Mouse (Mus musculus) layer of hippocampus, postnatal 14 days (tissue): ENCODE measurements around the gene Ly6f. TPM values are rescaled to one million over a fixed set of nuclear protein-coding genes. Genes with fewer than 3 reads are reported as not detected.
"Not testable (repeated sequence)": the region's sequence is repeated elsewhere in the genome, so short reads cannot be mapped to it uniquely, and the experiment has no call there.

ENCODE experiments used
- DNase-seq, 2 experiments: peaks; one replicate each; pipeline ENCODE4 v3.0.0; 2021 to 2022; ENCODE audit warnings: low spot score in 2 of 2, mixed read lengths in 1 of 2
- long read RNA-seq, 2 experiments: library from polyadenylated mRNA; stranded (forward); transcript quantifications; one replicate each; pipeline ENCODE4 v2.0.0; 2021
- total RNA-seq, 2 experiments: library from RNA; stranded (reverse); gene quantifications; 2 replicates each; pipeline ENCODE4 v1.2.3; 2021

The Ly6f gene
- not detected for total RNA-seq
- long read RNA-seq, experiment 1 = 0 reads
- long read RNA-seq, experiment 2 = 0 reads

DNA sequence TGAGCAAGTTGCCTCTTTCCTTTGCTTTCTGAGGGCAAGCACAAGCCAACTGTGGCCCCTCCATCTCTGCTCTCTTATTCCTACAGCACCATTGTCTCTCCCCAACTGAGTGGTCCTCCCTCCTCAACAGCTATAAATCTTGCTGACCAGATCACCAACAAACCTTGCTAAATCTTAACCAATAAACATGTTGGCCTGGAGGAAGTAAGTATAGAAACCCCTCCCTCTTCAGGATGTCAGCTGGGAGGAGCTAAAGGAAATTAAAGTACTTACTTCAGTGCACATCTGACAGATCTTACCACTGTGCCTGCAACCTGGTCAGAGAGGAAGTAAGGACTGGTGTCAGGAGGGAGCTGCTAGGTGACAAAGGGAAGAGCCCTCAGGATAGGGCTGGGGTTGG is at the start of gene Ly6f:
Gene Ly6f, plus strand, starts transcription at position 301 of the 400 bp plus-strand sequence.
- DNase-seq = no peak

GRCm38 (mm10) chr15:75221942-75222341 is 46.3 kb upstream of the Ly6f start:
- DNase-seq = no peak

- no peak for DNase-seq
These were observed 30.4 kb upstream of the Ly6f start for GRCm38 (mm10) chr15:75237736-75238288.

DNA sequence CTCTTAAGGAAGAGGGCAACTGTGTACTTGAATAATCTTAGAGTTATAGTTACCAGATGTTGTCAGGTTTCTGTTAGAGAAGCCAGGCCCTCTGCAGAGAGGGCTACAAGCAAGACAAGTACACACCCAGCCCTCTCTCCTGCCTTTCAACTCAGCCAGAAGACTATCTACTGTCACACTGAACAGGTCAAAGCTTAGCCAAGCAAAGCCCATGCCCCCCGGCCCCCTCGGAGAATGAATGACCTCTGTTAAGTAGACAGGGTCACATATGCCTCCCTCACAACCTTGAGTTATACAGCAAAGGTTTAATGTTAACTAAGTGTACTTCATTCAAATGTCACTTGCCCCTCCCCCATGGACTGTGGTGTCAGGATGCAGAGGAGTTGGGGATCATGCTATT is 27.7 kb upstream of the Ly6f start:
- no peak for DNase-seq

GRCm38 (mm10) chr15:75242756-75243640 is 25.2 kb upstream of the Ly6f start:
- DNase-seq = no peak

DNA sequence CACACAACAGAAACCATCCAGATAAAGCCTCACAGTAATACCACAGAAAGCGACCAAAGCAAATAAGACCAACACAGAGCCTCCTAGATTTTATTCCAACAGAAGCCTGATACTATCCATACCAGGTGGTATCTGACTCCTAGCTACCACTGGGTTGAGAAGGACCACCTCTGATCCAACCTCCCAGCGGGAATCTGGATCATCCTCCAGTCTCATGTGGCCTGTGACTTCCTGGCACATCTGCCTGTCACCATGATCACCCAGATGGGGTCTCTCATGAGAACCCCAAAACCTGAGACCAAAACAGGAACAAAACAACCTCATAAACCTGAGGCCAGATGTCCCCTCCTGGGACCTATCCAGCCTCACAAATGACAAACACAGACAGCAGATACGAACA is 13.6 kb upstream of the Ly6f start:
- no peak for DNase-seq

GRCm38 (mm10) chr15:75265863-75266262 is 2.4 kb upstream of the Ly6f start:
- DNase-seq = no peak

DNA sequence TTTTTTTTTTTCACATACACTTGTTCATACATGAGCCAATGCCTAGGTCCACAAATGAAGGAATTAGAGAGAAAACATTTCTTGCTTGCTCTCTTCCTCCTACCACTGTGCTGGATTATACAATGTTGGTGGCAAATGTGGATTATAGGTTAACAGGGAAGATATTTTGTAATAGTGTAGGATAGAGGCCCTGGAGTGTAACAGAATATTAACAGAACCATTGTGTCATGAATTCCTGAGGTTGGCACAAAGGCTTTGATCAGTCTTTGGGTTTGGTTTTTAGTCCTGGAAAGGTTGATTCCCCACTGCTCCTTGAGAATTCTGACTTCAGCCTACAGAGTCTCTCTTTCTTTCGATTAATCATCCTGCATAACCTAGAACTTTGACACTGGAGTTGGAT is 1.6 kb upstream of the Ly6f start:
- DNase-seq = no peak

GRCm38 (mm10) chr15:75268916-75269829 is 952 bp downstream of the Ly6f start:
- no peak for DNase-seq

DNA sequence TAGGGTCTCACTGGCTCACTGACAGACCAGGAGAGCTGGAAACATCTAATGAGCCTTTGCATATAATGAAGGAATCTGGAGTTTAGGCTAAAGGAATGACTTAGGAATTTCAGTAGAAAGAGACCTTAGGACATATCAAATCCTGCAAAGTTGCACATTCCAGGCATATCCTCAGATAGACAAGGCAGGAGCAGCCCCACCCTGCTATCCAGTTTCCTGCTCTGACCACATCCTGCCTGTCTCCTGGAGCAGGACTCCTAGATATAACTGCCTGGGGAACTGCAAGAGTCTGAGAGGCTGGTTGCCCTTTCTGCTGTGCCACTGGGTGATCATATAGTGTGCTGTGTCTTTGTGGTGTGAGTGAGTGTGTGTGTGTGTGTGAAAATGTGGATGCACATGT is 1.9 kb downstream of the Ly6f start:
- DNase-seq = no peak

DNA sequence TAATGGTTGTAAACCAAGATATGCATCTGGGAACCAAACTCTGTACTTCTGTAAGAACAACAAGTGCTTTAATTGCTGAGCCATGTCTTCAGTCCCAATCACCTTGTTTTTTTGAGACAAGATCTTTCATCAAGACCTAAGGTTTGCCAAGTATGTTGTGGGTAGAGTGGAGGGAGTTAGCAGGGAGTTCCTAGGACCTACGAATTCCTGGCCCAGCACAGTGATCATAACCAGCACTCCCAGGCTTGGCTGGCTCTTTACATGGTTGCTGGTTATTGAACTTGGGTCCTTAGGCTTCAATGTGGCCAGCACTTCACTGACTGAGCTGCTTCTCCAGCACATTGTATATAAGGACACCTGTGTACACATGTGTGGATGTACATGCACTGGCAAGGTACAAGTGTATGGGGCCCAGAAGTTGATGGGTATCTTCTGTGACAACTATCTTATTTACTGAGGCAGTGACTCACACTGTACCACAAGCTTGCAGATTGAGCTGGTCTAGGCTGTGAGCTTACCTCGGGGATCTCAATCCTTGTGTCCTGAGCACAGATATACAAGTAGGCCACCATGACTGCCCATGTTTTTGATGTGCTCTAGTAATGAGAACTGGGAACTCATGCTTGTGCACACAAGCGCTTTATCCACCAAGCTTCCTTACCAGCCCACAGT is 2.6 kb downstream of the Ly6f start:
- no peak for DNase-seq

- no peak for DNase-seq
These were observed 3.2 kb downstream of the Ly6f start for GRCm38 (mm10) chr15:75271426-75271825.

- no peak for DNase-seq
These were observed 3.7 kb downstream of the Ly6f start for GRCm38 (mm10) chr15:75271891-75272290.

DNA sequence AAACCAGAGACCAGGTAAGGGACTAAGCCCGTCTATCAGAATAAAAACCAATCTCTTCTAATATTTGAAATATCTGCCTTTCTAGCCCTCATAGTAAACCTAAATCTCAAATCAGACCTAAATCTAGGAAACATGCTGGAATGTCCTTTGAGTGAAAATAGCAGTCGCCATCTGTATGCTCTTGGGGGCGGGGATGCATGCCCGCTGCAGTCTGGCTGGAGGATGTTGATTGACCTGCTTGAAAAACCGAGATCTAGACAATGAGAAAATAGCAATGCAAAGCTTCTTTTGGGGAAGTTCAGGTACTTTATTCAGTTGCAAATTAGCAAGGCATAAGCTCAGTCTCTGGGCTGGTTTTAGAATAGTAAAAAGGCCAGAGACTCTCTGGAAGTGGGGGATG is 13.8 kb downstream of the Ly6f start:
- DNase-seq = not testable (repeated sequence)

- not testable (repeated sequence) for DNase-seq
These were observed 18.3 kb downstream of the Ly6f start for GRCm38 (mm10) chr15:75286512-75286911.

GRCm38 (mm10) chr15:75292377-75292776 is 24.2 kb downstream of the Ly6f start:
- no peak for DNase-seq

- DNase-seq = no peak
These were observed 25.7 kb downstream of the Ly6f start for GRCm38 (mm10) chr15:75293873-75294385.

GRCm38 (mm10) chr15:75306101-75306500 is 37.9 kb downstream of the Ly6f start:
- no peak for DNase-seq

DNA sequence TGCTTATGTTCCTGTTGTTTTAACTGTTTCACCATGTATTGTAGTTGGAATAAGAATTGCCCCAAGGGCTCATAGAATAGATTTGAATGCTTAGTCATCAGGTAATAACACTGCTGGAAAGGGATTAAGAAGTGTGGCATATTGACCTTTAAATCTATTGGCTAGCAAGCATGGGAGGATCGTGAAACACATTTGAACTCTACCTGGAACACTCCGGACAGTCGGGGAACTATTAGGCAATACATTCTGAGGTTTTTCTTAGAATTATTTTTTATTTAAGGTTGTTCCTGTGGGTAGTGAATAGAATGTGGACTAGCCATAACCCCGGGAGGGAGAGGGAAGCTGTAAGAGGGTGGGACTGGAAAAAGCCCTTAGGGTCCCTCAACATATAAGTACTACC is 41.0 kb downstream of the Ly6f start:
- DNase-seq = no peak

GRCm38 (mm10) chr15:75309946-75310345 is 41.7 kb downstream of the Ly6f start:
- DNase-seq = no peak

DNA sequence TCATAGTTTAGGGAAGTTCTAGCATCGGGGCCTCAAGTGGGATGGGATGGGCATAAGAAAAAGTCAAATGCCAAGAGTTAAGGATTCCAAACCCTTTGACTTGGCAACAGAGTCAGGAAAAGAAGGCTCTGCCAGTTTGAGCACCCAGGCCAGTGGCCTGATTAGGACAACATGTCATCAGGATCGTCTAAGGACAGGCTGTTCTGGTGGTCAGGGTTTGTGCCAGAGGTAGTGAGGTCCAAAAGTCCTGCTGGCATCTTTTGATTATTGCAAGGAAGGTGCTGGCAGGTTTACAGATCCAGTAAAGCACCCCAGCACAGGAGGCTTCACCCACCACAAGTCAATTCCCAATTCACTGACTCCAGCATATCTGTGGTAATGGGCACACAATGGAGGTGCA is 46.2 kb downstream of the Ly6f start:
- no peak for DNase-seq
